Mouse (Mus musculus) stomach, postnatal 0 days (tissue): ENCODE measurements at regions not wholly inside any gene's neighbourhood (a gene's known extent, or its start where the extent isn't known, plus 50 kb on each side); places are given as distances from the start of the nearest gene placed in this dataset.

Source experiments
- CTCF ChIP-seq: IDR thresholded peaks from 2 replicates; pipeline ENCODE4 v1.5.1; 2016; ENCODE audit warnings: antibody characterized with exemption, low read depth, mild to moderate bottlenecking, moderate library complexity
- EP300 ChIP-seq: optimal IDR thresholded peaks from 2 replicates; pipeline ENCODE3; 2016; ENCODE audit warnings: antibody characterized with exemption

DNA sequence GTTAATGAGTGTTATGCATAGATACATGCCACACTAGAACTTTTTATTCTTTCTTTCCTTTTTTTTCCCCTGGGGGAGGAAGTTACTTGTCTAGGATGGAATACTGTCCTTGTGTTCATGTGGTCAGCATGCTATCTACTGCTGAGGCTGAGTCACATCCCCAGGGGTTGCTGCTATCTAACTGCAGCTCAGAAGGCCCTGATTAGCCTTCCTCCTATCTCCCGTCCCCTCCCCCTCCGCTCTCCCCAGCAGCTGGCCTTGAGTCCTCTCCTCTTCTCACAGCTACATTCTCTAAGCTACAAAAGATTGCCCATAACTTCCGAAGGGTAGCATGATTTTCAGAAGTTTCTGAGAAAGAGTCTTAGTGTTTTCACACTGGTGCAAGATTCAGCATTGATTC lies 168.5 kb downstream of the Fam198b start:
- no peak for TF ChIP-seq CTCF
- TF ChIP-seq EP300: no peak
